Mouse (Mus musculus) hindbrain, postnatal 0 days (tissue): Measurements from ENCODE around the gene Psma6. TPM values are rescaled to one million over a fixed set of nuclear protein-coding genes. Genes with fewer than 3 reads are reported as not detected.
"Not testable (repeated sequence)": the region's sequence is repeated elsewhere in the genome, so short reads cannot be mapped to it uniquely, and the experiment has no call there.

ENCODE experiments used
- ATAC-seq: fragments of 200-750 bp; cut with Nextera tagmentation; 2 replicates; pipeline ENCODE4 v1.8.0; 2017; ENCODE audit warnings: mild to moderate bottlenecking, moderate TSS enrichment, moderate library complexity
- DNase-seq: peaks from one replicate; pipeline ENCODE4 v3.0.0-alpha.2; 2015; ENCODE audit warnings: low spot score
- H3K27ac ChIP-seq: fragments of 300-500 bp; sonication (generic); 2 replicates; pipeline ENCODE4 v1.5.1; 2014; ENCODE audit warnings: mild to moderate bottlenecking
- H3K27me3 ChIP-seq: fragments of 300-500 bp; sonication (generic); 2 replicates; pipeline ENCODE4 v1.6.1; 2014; ENCODE audit warnings: low read length, mixed read lengths; ENCODE audit not compliant: insufficient read depth
- H3K36me3 ChIP-seq: fragments of 300-500 bp; sonication (generic); 2 replicates; pipeline ENCODE4 v1.6.1; 2014; ENCODE audit warnings: low read length, mixed read lengths; ENCODE audit not compliant: insufficient read depth
- H3K4me1 ChIP-seq: fragments of 300-500 bp; sonication (generic); 2 replicates; pipeline ENCODE4 v1.6.1; 2014; ENCODE audit warnings: antibody characterized with exemption, low read length, mixed read lengths; ENCODE audit not compliant: insufficient read depth
- H3K4me2 ChIP-seq: fragments of 300-500 bp; sonication (generic); 2 replicates; pipeline ENCODE4 v1.6.1; 2014; ENCODE audit warnings: low read depth, mild to moderate bottlenecking, low read length, moderate library complexity, mixed read lengths
- H3K4me3 ChIP-seq: fragments of 300-500 bp; sonication (generic); 2 replicates; pipeline ENCODE4 v1.5.1; 2014; ENCODE audit warnings: low read length
- H3K9ac ChIP-seq: fragments of 300-500 bp; sonication (generic); replicated peaks from 2 replicates; pipeline ENCODE4 v1.6.1; 2014; ENCODE audit warnings: mild to moderate bottlenecking, low read length, moderate library complexity, mixed read lengths
- H3K9me3 ChIP-seq: fragments of 300-500 bp; sonication (generic); 2 replicates; pipeline ENCODE4 v1.6.1; 2016; ENCODE audit warnings: low read length, mixed read lengths
- CTCF ChIP-seq: IDR thresholded peaks from 2 replicates; pipeline ENCODE4 v1.5.1; 2016; ENCODE audit warnings: antibody characterized with exemption, control low read depth, low read depth
- WGBS: fragments of 180-500 bp; shearing (Covaris S2); extraction: QIAGEN DNeasy Blood & Tissue Kit; methylation state at CpG from one replicate; pipeline ENCODE4 v1.1.7; 2014; 5-methylcytosine and 5-hydroxymethylcytosine counted together
- polyA plus RNA-seq: library from polyadenylated mRNA; unstranded; fragments of >200 nt; fragmentation: Nextera tagmentation; extraction: Ambion mirVana; gene quantifications from 2 replicates; pipeline ENCODE4 v1.2.1, GENCODE M21; 2015
- total RNA-seq: library from RNA; depleted of rRNA; stranded (reverse); fragments of >200 nt; gene quantifications from 2 replicates; pipeline ENCODE4 v1.2.3, GENCODE M21; 2014

The Psma6 gene
- total and polyA plus RNA-seq, 2 experiments from 2014 or later = 91.7 to 446 TPM

DNA sequence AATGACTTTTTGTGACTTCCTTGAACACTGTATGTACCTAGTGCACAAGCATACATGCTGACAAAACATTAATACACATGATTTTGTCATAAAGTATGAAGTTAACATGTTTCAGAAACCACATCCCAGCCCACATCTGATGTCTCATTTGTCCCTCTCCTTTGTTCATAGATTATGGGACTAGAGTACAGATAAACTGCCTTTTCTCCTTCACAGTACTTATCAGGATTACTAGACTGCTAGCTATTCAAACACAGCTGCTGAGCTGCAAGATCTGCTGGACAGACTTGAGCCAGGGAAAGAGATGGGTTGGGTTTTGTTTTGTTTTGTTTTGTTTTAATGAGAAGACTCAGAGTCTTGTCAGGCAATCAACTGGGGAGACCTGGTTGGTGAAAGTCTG lies 8.1 kb downstream of the Psma6 start:
- no peak for ATAC-seq
- no peak for TF ChIP-seq CTCF
- no peaks in the 10 kb centered on the region for H3K9me3 ChIP-seq
- H3K36me3 ChIP-seq = no peaks in the 10 kb centered on the region
- no peak overlapping the region for H3K27ac ChIP-seq
- no peaks in the 10 kb centered on the region for H3K4me1 ChIP-seq
- H3K27me3 ChIP-seq = no peaks in the 10 kb centered on the region
- no peak overlapping the region for H3K9ac ChIP-seq
- DNase-seq = no peak
- H3K4me2 ChIP-seq = no peak overlapping the region
- no peak overlapping the region for H3K4me3 ChIP-seq

DNA sequence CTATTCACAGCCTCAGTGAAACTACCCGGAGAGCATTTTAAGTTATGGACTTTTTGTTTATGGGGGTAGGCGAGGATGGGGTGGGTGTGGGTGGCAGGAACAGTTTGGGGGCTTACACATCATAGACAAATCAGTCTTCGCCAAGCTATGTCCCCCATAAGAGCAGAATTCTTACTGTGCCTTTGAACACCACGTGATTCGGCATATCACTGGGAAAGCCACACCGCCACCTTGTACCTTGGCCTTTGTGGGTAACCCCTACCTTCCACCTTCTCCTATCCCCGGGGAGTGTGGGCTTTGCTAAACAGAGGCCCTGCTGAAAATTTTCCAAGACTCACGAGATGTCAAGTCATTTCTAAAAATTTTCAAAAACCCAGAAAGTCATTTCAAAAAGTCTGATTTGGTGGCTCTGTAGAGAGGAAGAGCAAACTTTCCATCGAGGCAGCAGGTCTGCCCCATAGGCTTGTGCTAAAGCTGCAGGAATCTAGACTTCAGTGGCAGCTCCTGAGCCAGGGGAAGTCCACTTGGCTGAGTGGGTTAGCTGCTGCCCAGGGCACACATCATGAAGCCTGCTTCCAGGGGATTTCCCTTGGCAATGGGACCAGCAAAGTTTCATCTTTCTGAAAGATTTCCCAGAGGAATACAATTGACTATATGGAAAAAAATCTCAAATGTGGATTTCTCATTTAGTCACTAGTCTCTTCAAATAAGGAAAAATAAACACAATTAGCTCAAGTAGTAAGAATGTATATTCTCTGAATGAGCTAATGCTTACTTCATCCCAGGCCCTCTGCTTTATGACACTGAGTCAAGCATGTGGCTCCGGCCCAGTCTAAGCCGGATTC lies 8.9 kb downstream of the Psma6 start:
- Histone ChIP-seq H3K9me3 (no peaks in the 10 kb centered on the region), H3K4me3 (no peak overlapping the region), H3K4me2 (no peak overlapping the region), H3K27ac (no peak overlapping the region), H3K9ac (no peak overlapping the region), H3K4me1 (0 out of 2 replicates have a peak, but pooled peaks cover 4% of the 10 kb centered on the region), H3K36me3 (no peaks in the 10 kb centered on the region), H3K27me3 (no peaks in the 10 kb centered on the region)
- no peak for TF ChIP-seq CTCF
- no peak for DNase-seq
- ATAC-seq = no peak
- WGBS = 82% methylated on average over 11 of the region's 11 CpGs

GRCm38 (mm10) chr12:55395601-55396000 lies 11.6 kb downstream of the Psma6 start:
- not testable (repeated sequence) for ATAC-seq, H3K4me3 ChIP-seq, H3K36me3 ChIP-seq, H3K4me2 ChIP-seq, DNase-seq, H3K27ac ChIP-seq, H3K9me3 ChIP-seq, H3K9ac ChIP-seq, H3K27me3 ChIP-seq
- 90% methylated on average over 14 of the region's 14 CpGs for WGBS
- H3K4me1 ChIP-seq = peaks cover 14% of the 10 kb centered on the region

- no peaks in the 10 kb centered on the region for H3K27me3 ChIP-seq
- no peaks in the 10 kb centered on the region for H3K9me3 ChIP-seq
- ATAC-seq (no peak), DNase-seq (no peak)
- H3K4me2 ChIP-seq = no peak overlapping the region
- peaks cover 14% of the 10 kb centered on the region for H3K4me1 ChIP-seq
- no peaks in the 10 kb centered on the region for H3K36me3 ChIP-seq
- 95% methylated on average over 4 of the region's 4 CpGs for WGBS
- H3K4me3 ChIP-seq = no peak overlapping the region
- no peak for TF ChIP-seq CTCF
- H3K9ac ChIP-seq = no peak overlapping the region
- H3K27ac ChIP-seq = no peak overlapping the region
These were observed 12.5 kb downstream of the Psma6 start for GRCm38 (mm10) chr12:55396536-55396935.

DNA sequence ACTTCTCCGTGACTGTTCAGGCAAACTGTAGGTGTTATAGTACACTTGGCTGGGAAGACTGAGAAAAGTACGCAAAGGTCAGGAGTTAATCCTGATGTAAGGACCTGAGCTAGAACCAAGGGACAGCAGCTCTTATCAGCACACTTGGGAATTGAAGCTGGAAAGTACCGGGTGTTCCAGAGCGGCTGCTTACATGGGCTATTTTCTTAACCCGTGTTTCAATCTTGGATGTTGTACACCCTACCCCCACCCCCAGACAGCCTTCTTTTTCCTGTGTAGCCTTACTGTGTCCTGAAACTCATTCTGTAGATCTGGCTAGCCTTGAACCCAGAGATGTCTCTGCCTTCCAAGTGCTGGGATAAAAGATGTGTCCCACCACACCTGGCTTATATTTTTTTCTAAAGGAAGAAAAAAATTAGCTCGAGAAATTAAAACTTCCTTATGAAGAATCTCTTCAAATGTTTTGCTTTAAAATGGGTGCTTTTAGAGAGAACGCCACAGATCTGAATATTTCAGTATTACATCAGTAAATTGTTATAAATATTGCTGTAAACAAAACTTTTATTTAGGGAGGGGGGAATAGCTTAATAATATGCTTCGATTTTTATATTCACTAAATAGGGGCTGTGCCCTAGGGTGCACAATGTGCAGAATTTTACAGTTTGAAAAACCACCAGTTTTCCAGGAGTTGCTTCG lies 13.7 kb downstream of the Psma6 start:
- no peak for DNase-seq
- H3K4me3 ChIP-seq = peak overlapping the region; percentile 82
- H3K27me3 ChIP-seq = no peaks in the 10 kb centered on the region
- whole genome bisulfite sequencing = 66% methylated on average over 9 of the region's 9 CpGs
- H3K4me2 ChIP-seq = peak overlapping the region; percentile 94
- TF ChIP-seq CTCF = no peak
- H3K4me1 ChIP-seq = peaks cover 14% of the 10 kb centered on the region
- H3K27ac ChIP-seq = peak overlapping the region; percentile 90
- H3K9me3 ChIP-seq = no peaks in the 10 kb centered on the region
- H3K9ac ChIP-seq = peak overlapping the region; percentile 69
- no peak for ATAC-seq
- no peaks in the 10 kb centered on the region for H3K36me3 ChIP-seq

- ATAC-seq (peak; percentile 99), DNase-seq (peak; percentile 96)
- TF ChIP-seq CTCF = 0 out of 2 replicates have a peak, but pooled peaks have one; percentile 19
- H3K27ac ChIP-seq = peak overlapping the region; percentile 90
- no peaks in the 10 kb centered on the region for H3K27me3 ChIP-seq
- peak overlapping the region; percentile 94 for H3K4me2 ChIP-seq
- peak overlapping the region; percentile 82 for H3K4me3 ChIP-seq
- no peaks in the 10 kb centered on the region for H3K9me3 ChIP-seq
- whole genome bisulfite sequencing = under 1% methylated on average over 51 of the region's 51 CpGs
- H3K36me3 ChIP-seq = no peaks in the 10 kb centered on the region
- H3K4me1 ChIP-seq = peaks cover 14% of the 10 kb centered on the region
- peak overlapping the region; percentile 69 for H3K9ac ChIP-seq
These were observed 14.5 kb downstream of the Psma6 start for GRCm38 (mm10) chr12:55398240-55399127.
